Mouse (Mus musculus) brain, adult 2 months (tissue): Measurements from ENCODE around the gene 1600014C10Rik.

Experiments
- DNase-seq: peaks from one replicate; pipeline ENCODE4 v3.0.0; 2011; ENCODE audit warnings: low read depth, low spot score

Gene 1600014C10Rik

GRCm38 (mm10) chr7:38214473-38215214 lies 31.6 kb downstream of the 1600014C10Rik start:
- no peak for DNase-seq

GRCm38 (mm10) chr7:38215281-38215680 lies 32.3 kb downstream of the 1600014C10Rik start:
- DNase-seq: no peak

- no peak for DNase-seq
Measured at GRCm38 (mm10) chr7:38215697-38216096, 32.7 kb downstream of the 1600014C10Rik start.

- peak; percentile 93 for DNase-seq
Measured at GRCm38 (mm10) chr7:38217417-38218171, 34.6 kb downstream of the 1600014C10Rik start.

- DNase-seq: peak; percentile 15
Measured at GRCm38 (mm10) chr7:38218631-38219367, 35.8 kb downstream of the 1600014C10Rik start.

GRCm38 (mm10) chr7:38219526-38219925 lies 36.5 kb downstream of the 1600014C10Rik start:
- no peak for DNase-seq

GRCm38 (mm10) chr7:38220866-38221265 lies 37.8 kb downstream of the 1600014C10Rik start:
- no peak for DNase-seq

GRCm38 (mm10) chr7:38224577-38225369 lies 41.8 kb downstream of the 1600014C10Rik start:
- peak; percentile 97 for DNase-seq

GRCm38 (mm10) chr7:38226226-38226625 lies 43.2 kb downstream of the 1600014C10Rik start:
- no peak for DNase-seq

- DNase-seq: peak; percentile 95
Measured at GRCm38 (mm10) chr7:38227181-38227899, 44.3 kb downstream of the 1600014C10Rik start.

GRCm38 (mm10) chr7:38227900-38228298 lies 44.9 kb downstream of the 1600014C10Rik start, which contains the start of gene Plekhf1:
TSS of gene Plekhf1 (minus strand) at chr7:38228016.
- DNase-seq: peak; percentile 95

GRCm38 (mm10) chr7:38228329-38228728 lies 45.3 kb downstream of the 1600014C10Rik start:
- no peak for DNase-seq

GRCm38 (mm10) chr7:38230285-38230684 lies 47.3 kb downstream of the 1600014C10Rik start:
- peak; percentile 47 for DNase-seq

- DNase-seq: no peak
Measured at GRCm38 (mm10) chr7:38236400-38237105, 53.5 kb downstream of the 1600014C10Rik start.

GRCm38 (mm10) chr7:38237140-38237539 lies 54.1 kb downstream of the 1600014C10Rik start:
- no peak for DNase-seq

GRCm38 (mm10) chr7:38242417-38242816 lies 59.4 kb downstream of the 1600014C10Rik start:
- no peak for DNase-seq
